Mouse (Mus musculus): ENCODE measurements around the gene Trpc4ap.

The Trpc4ap gene

GRCm38 (mm10) chr2:155694564-155694963, 2.4 kb upstream of the Trpc4ap start:
- DNase-seq (ENCODE audit: extremely low read depth, low read depth, low spot score), result no peak

- DNase-seq (ENCODE audit: extremely low read depth, low read depth, low spot score), result no peak
Observed at GRCm38 (mm10) chr2:155693136-155693535, 952 bp upstream of the Trpc4ap start.

- DNase-seq (ENCODE audit: extremely low read depth, low read depth, low spot score), result no peak
Observed at GRCm38 (mm10) chr2:155691336-155691722, 855 bp downstream of the Trpc4ap start.

- no peak for DNase-seq (ENCODE audit: extremely low read depth, low read depth, low spot score)
Observed at GRCm38 (mm10) chr2:155689211-155689610, 3.0 kb downstream of the Trpc4ap start.

- DNase-seq (ENCODE audit: extremely low read depth, low read depth, low spot score), result no peak
Observed at GRCm38 (mm10) chr2:155687746-155688145, 4.4 kb downstream of the Trpc4ap start.

- no peak for DNase-seq (ENCODE audit: extremely low read depth, low read depth, low spot score)
Observed at GRCm38 (mm10) chr2:155686572-155686971, 5.6 kb downstream of the Trpc4ap start.

- DNase-seq (ENCODE audit: extremely low read depth, low read depth, low spot score), result no peak
Observed at GRCm38 (mm10) chr2:155683821-155684220, 8.4 kb downstream of the Trpc4ap start.

- DNase-seq (ENCODE audit: extremely low read depth, low read depth, low spot score), result no peak
Observed at GRCm38 (mm10) chr2:155683137-155683536, 9.0 kb downstream of the Trpc4ap start.

GRCm38 (mm10) chr2:155681874-155682273, 10.3 kb downstream of the Trpc4ap start:
- no peak for DNase-seq (ENCODE audit: extremely low read depth, low read depth, low spot score)

GRCm38 (mm10) chr2:155681194-155681593, 11.0 kb downstream of the Trpc4ap start:
- no peak for DNase-seq (ENCODE audit: extremely low read depth, low read depth, low spot score)

- DNase-seq (ENCODE audit: extremely low read depth, low read depth, low spot score), result no peak
Observed at GRCm38 (mm10) chr2:155680591-155680990, 11.6 kb downstream of the Trpc4ap start.

GRCm38 (mm10) chr2:155679586-155680110, 12.5 kb downstream of the Trpc4ap start:
- DNase-seq (ENCODE audit: extremely low read depth, low read depth, low spot score), result no peak

GRCm38 (mm10) chr2:155675118-155675517, 17.1 kb downstream of the Trpc4ap start:
- DNase-seq (ENCODE audit: extremely low read depth, low read depth, low spot score), result no peak

GRCm38 (mm10) chr2:155673546-155673945, 18.6 kb downstream of the Trpc4ap start:
- no peak for DNase-seq (ENCODE audit: extremely low read depth, low read depth, low spot score)

- DNase-seq (ENCODE audit: extremely low read depth, low read depth, low spot score), result no peak
Observed at GRCm38 (mm10) chr2:155671236-155671635, 20.9 kb downstream of the Trpc4ap start.

GRCm38 (mm10) chr2:155668461-155668860, 23.7 kb downstream of the Trpc4ap start:
- no peak for DNase-seq (ENCODE audit: extremely low read depth, low read depth, low spot score)

GRCm38 (mm10) chr2:155667881-155668280, 24.3 kb downstream of the Trpc4ap start:
- no peak for DNase-seq (ENCODE audit: extremely low read depth, low read depth, low spot score)

GRCm38 (mm10) chr2:155663910-155664460, 28.2 kb downstream of the Trpc4ap start:
- no peak for DNase-seq (ENCODE audit: extremely low read depth, low read depth, low spot score)

GRCm38 (mm10) chr2:155663097-155663496, 29.1 kb downstream of the Trpc4ap start:
- DNase-seq (ENCODE audit: extremely low read depth, low read depth, low spot score), result no peak

GRCm38 (mm10) chr2:155662390-155662789, 29.8 kb downstream of the Trpc4ap start:
- DNase-seq (ENCODE audit: extremely low read depth, low read depth, low spot score), result no peak

- DNase-seq (ENCODE audit: extremely low read depth, low read depth, low spot score), result no peak
Observed at GRCm38 (mm10) chr2:155655759-155656372, 36.3 kb downstream of the Trpc4ap start.

- DNase-seq (ENCODE audit: extremely low read depth, low read depth, low spot score), result no peak
Observed at GRCm38 (mm10) chr2:155652618-155653017, 39.6 kb downstream of the Trpc4ap start.

- no peak for DNase-seq (ENCODE audit: extremely low read depth, low read depth, low spot score)
Observed at GRCm38 (mm10) chr2:155645746-155646145, 46.4 kb downstream of the Trpc4ap start.
